Comparison of ENCODE assay signal across 22 mouse cellular contexts in genomic region chr4:80539854-80540253, GRCm38 (mm10).
DNase-seq lines count a peak whose midpoint lies in the region; ATAC-seq and TF ChIP-seq lines count a peak whose summit lies in the region.
"Had no signal": no experiment of that assay in that cellular context is flagged by ENCODE, and none has a peak within 500 bp of the region (broad histone marks: within the 10 kb centered on the region; RNA-seq: fewer than 3 reads in every experiment).

No protein-coding gene starts in this region.

- ATAC-seq in forebrain, embryonic 14.5 days: no peak
- ATAC-seq in forebrain, embryonic 15.5 days (replicated peaks): no peak
- peak; percentile 53; the same call in 1 of the 2 replicates for ATAC-seq in forebrain, postnatal 0 days
- ATAC-seq in forebrain, embryonic 12.5 days (ENCODE audit: low FRiP score): no peak
- ATAC-seq: activated CD4-positive, CD25-positive, alpha-beta regulatory T cell, adult 4 months; CD4-positive, CD25-positive, alpha-beta regulatory T cell, adult 4 months; forebrain, embryonic 13.5 days; Patski had no signal

- H3K4me3 ChIP-seq in forebrain, embryonic 14.5 days (ENCODE audit: low read depth, low read length): no peak overlapping the region
- no peak overlapping the region for H3K4me3 ChIP-seq in forebrain, embryonic 15.5 days
- H3K4me3 ChIP-seq in forebrain, postnatal 0 days (ENCODE audit: low read depth, low read length): no peak overlapping the region
- H3K4me3 ChIP-seq in forebrain, embryonic 12.5 days (replicated peaks): no peak overlapping the region
- H3K4me3 ChIP-seq: embryonic facial prominence, embryonic 10.5 days; embryonic facial prominence, embryonic 12.5 days; forebrain, embryonic 13.5 days had no signal

- H3K9me3 ChIP-seq in forebrain, embryonic 14.5 days (replicated peaks; ENCODE audit: control insufficient read depth, low read length): no peaks in the 10 kb centered on the region
- H3K9me3 ChIP-seq in forebrain, embryonic 15.5 days: no peaks in the 10 kb centered on the region
- H3K9me3 ChIP-seq in forebrain, postnatal 0 days (ENCODE audit: low read length): no peaks in the 10 kb centered on the region
- H3K9me3 ChIP-seq in forebrain, embryonic 12.5 days: no peaks in the 10 kb centered on the region
- H3K9me3 ChIP-seq: embryonic facial prominence, embryonic 10.5 days; embryonic facial prominence, embryonic 12.5 days; forebrain, embryonic 13.5 days had no signal

- no peaks in the 10 kb centered on the region for H3K27me3 ChIP-seq in forebrain, embryonic 14.5 days (replicated peaks; ENCODE audit: control insufficient read depth, insufficient read depth, low read length)
- H3K27me3 ChIP-seq in forebrain, embryonic 15.5 days: no peaks in the 10 kb centered on the region
- H3K27me3 ChIP-seq in forebrain, postnatal 0 days (ENCODE audit: insufficient read depth, low read length): no peaks in the 10 kb centered on the region
- H3K27me3 ChIP-seq in forebrain, embryonic 12.5 days: no peaks in the 10 kb centered on the region
- H3K27me3 ChIP-seq: CH12.LX; embryonic facial prominence, embryonic 12.5 days; forebrain, embryonic 13.5 days; Patski had no signal

- no peaks in the 10 kb centered on the region for H3K36me3 ChIP-seq in forebrain, embryonic 14.5 days (ENCODE audit: control insufficient read depth, insufficient read depth, low read length)
- H3K36me3 ChIP-seq in forebrain, embryonic 15.5 days: no peaks in the 10 kb centered on the region
- H3K36me3 ChIP-seq in forebrain, postnatal 0 days (ENCODE audit: insufficient read depth): no peaks in the 10 kb centered on the region
- no peaks in the 10 kb centered on the region for H3K36me3 ChIP-seq in forebrain, embryonic 12.5 days (replicated peaks)
- H3K36me3 ChIP-seq: embryonic facial prominence, embryonic 10.5 days; embryonic facial prominence, embryonic 12.5 days; G1E had no signal

- intact Hi-C loops in heart, postnatal 14 days (cut with DNase I): no loop called here

- no peak overlapping the region for H3K4me2 ChIP-seq in forebrain, embryonic 14.5 days (ENCODE audit: low read length)
- H3K4me2 ChIP-seq in forebrain, embryonic 15.5 days (replicated peaks): no peak overlapping the region
- no peak overlapping the region for H3K4me2 ChIP-seq in forebrain, postnatal 0 days (ENCODE audit: low read depth)
- H3K4me2 ChIP-seq in forebrain, embryonic 12.5 days: no peak overlapping the region
- H3K4me2 ChIP-seq: embryonic facial prominence, embryonic 12.5 days; forebrain, embryonic 13.5 days had no signal

- H3K4me1 ChIP-seq in forebrain, embryonic 14.5 days (ENCODE audit: control insufficient read depth, insufficient read depth, low read length): no peaks in the 10 kb centered on the region
- H3K4me1 ChIP-seq in forebrain, embryonic 15.5 days: no peaks in the 10 kb centered on the region
- no peaks in the 10 kb centered on the region for H3K4me1 ChIP-seq in forebrain, postnatal 0 days (ENCODE audit: insufficient read depth)
- H3K4me1 ChIP-seq in forebrain, embryonic 12.5 days: no peaks in the 10 kb centered on the region
- H3K4me1 ChIP-seq: embryonic facial prominence, embryonic 10.5 days; embryonic facial prominence, embryonic 12.5 days; forebrain, embryonic 13.5 days had no signal

- no peak for TF ChIP-seq CTCF in forebrain, postnatal 0 days (IDR thresholded peaks at IDR 0.05; ENCODE audit: low read depth)

- WGBS in forebrain, embryonic 14.5 days: 78% methylated on average over 4 of the region's 4 CpGs
- 69% methylated on average over 4 of the region's 4 CpGs for WGBS in forebrain, embryonic 15.5 days
- WGBS in forebrain, postnatal 0 days: 49% methylated on average over 4 of the region's 4 CpGs
- WGBS in forebrain, embryonic 12.5 days: 78% methylated on average over 4 of the region's 4 CpGs

- no peak overlapping the region for H3K9ac ChIP-seq in forebrain, embryonic 14.5 days (ENCODE audit: low read length)
- H3K9ac ChIP-seq in forebrain, embryonic 15.5 days (replicated peaks): no peak overlapping the region
- no peak overlapping the region for H3K9ac ChIP-seq in forebrain, postnatal 0 days
- H3K9ac ChIP-seq in forebrain, embryonic 12.5 days: no peak overlapping the region
- H3K9ac ChIP-seq: embryonic facial prominence, embryonic 12.5 days; forebrain, embryonic 13.5 days had no signal

- no peak overlapping the region for H3K27ac ChIP-seq in forebrain, embryonic 14.5 days (ENCODE audit: low read depth, low read length)
- no peak overlapping the region for H3K27ac ChIP-seq in forebrain, embryonic 15.5 days (replicated peaks)
- H3K27ac ChIP-seq in forebrain, postnatal 0 days (ENCODE audit: low read depth, low read length): no peak overlapping the region
- H3K27ac ChIP-seq in forebrain, embryonic 12.5 days: no peak overlapping the region
- H3K27ac ChIP-seq: embryonic facial prominence, embryonic 10.5 days; embryonic facial prominence, embryonic 12.5 days; forebrain, embryonic 13.5 days had no signal

- peak; percentile 14 for DNase-seq in forebrain, embryonic 14.5 days (ENCODE audit: low spot score)
- DNase-seq in forebrain, postnatal 0 days: no peak
- no peak for DNase-seq in heart, postnatal 14 days
- DNase-seq: adrenal gland, adult 8-10 months; adrenal gland, postnatal 14 days; adrenal gland, postnatal 36 days; B cell, adult 2 months; cerebellum, adult 11-12 months; cerebellum, adult 2 months; cerebellum, adult 9-10 months; cerebellum, postnatal 10 days; cerebellum, postnatal 25 days had no signal
